Mouse (Mus musculus): Measurements from ENCODE around the gene Adck1. TPM values are rescaled to one million over a fixed set of nuclear protein-coding genes. Genes with fewer than 3 reads are reported as not detected.

The Adck1 gene
- polyA plus RNA-seq, 1 experiment from 2014 or later = 28.6 TPM

GRCm38 (mm10) chr12:88405113-88405512 lies 44.8 kb downstream of the Adck1 start:
- DNase-seq = peak; percentile 85
- peaks cover 3% of the 10 kb centered on the region; the same call in 1 of the 2 replicates for H3K4me1 ChIP-seq (ENCODE audit: control insufficient read depth, insufficient read depth, low read length)
- H3K4me3 ChIP-seq (replicated peaks; ENCODE audit: low read depth, low read length) = no peak overlapping the region
- no peaks in the 10 kb centered on the region for H3K27me3 ChIP-seq (ENCODE audit: control insufficient read depth, insufficient read depth, low read length)
- ATAC-seq (ENCODE audit: low FRiP score, low TSS enrichment) = peak; percentile 54
- no peak overlapping the region for H3K27ac ChIP-seq (replicated peaks; ENCODE audit: low read depth, low read length)
- WGBS = 38% methylated on average over 2 of the region's 2 CpGs
- no peak overlapping the region for H3K9ac ChIP-seq (replicated peaks; ENCODE audit: low read length)
- H3K4me2 ChIP-seq (ENCODE audit: low read length) = no peak overlapping the region
- H3K9me3 ChIP-seq (ENCODE audit: control insufficient read depth, low read length) = no peaks in the 10 kb centered on the region
- peaks cover 5% of the 10 kb centered on the region for H3K36me3 ChIP-seq (ENCODE audit: control insufficient read depth, insufficient read depth, low read length)

- ATAC-seq (ENCODE audit: low FRiP score, low TSS enrichment) (no peak), DNase-seq (no peak)
- Histone ChIP-seq H3K4me1 (ENCODE audit: control insufficient read depth, insufficient read depth, low read length) (peaks cover 3% of the 10 kb centered on the region; the same call in 1 of the 2 replicates), H3K9ac (replicated peaks; ENCODE audit: low read length) (no peak overlapping the region), H3K4me2 (ENCODE audit: low read length) (no peak overlapping the region), H3K9me3 (ENCODE audit: control insufficient read depth, low read length) (no peaks in the 10 kb centered on the region), H3K27me3 (ENCODE audit: control insufficient read depth, insufficient read depth, low read length) (no peaks in the 10 kb centered on the region), H3K27ac (replicated peaks; ENCODE audit: low read depth, low read length) (no peak overlapping the region), H3K4me3 (replicated peaks; ENCODE audit: low read depth, low read length) (no peak overlapping the region), H3K36me3 (ENCODE audit: control insufficient read depth, insufficient read depth, low read length) (peaks cover 3% of the 10 kb centered on the region)
- WGBS = 96% methylated on average over 4 of the region's 4 CpGs
Observed at GRCm38 (mm10) chr12:88407996-88408322, 47.6 kb downstream of the Adck1 start.

- Histone ChIP-seq H3K9me3 (ENCODE audit: control insufficient read depth, low read length) (no peaks in the 10 kb centered on the region), H3K9ac (replicated peaks; ENCODE audit: low read length) (no peak overlapping the region), H3K36me3 (ENCODE audit: control insufficient read depth, insufficient read depth, low read length) (peaks cover 3% of the 10 kb centered on the region), H3K4me1 (ENCODE audit: control insufficient read depth, insufficient read depth, low read length) (peaks cover 3% of the 10 kb centered on the region; the same call in 1 of the 2 replicates), H3K27me3 (ENCODE audit: control insufficient read depth, insufficient read depth, low read length) (no peaks in the 10 kb centered on the region), H3K27ac (replicated peaks; ENCODE audit: low read depth, low read length) (no peak overlapping the region), H3K4me2 (ENCODE audit: low read length) (no peak overlapping the region), H3K4me3 (replicated peaks; ENCODE audit: low read depth, low read length) (no peak overlapping the region)
- DNase-seq (no peak), ATAC-seq (ENCODE audit: low FRiP score, low TSS enrichment) (no peak)
- 58% methylated on average over 11 of the region's 11 CpGs for WGBS
Observed at GRCm38 (mm10) chr12:88408323-88409047, 48.1 kb downstream of the Adck1 start.

DNA sequence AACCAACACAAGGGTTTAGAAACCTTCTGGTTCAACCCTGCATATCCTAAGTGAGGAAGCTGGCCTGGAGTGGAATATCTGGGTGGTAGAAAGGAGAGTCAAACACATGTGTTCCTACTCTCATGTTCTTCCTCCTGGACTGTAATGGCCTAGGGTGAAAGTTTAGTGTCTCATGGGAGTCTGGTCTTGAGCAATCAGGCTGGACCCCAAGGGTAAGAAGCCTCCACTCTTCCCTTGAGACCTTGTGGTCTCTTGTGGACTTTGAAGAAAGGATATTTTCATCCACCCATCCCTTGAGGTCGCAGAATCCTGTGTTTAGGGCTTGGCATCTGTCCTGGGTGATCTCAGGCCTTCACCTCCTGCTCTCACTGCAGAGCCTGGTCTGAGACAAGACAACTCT lies 52.9 kb downstream of the Adck1 start:
- Histone ChIP-seq H3K36me3 (ENCODE audit: control insufficient read depth, insufficient read depth, low read length) (peaks cover 3% of the 10 kb centered on the region), H3K4me3 (replicated peaks; ENCODE audit: low read depth, low read length) (no peak overlapping the region), H3K4me2 (ENCODE audit: low read length) (no peak overlapping the region), H3K4me1 (ENCODE audit: control insufficient read depth, insufficient read depth, low read length) (peaks cover 3% of the 10 kb centered on the region; the same call in 1 of the 2 replicates), H3K27ac (replicated peaks; ENCODE audit: low read depth, low read length) (no peak overlapping the region), H3K9ac (replicated peaks; ENCODE audit: low read length) (no peak overlapping the region), H3K9me3 (ENCODE audit: control insufficient read depth, low read length) (no peaks in the 10 kb centered on the region), H3K27me3 (ENCODE audit: control insufficient read depth, insufficient read depth, low read length) (no peaks in the 10 kb centered on the region)
- 88% methylated on average over 1 of the region's 1 CpGs for WGBS
- ATAC-seq (ENCODE audit: low FRiP score, low TSS enrichment) = no peak
- DNase-seq = no peak

GRCm38 (mm10) chr12:88419912-88420621 lies 59.7 kb downstream of the Adck1 start:
- Histone ChIP-seq H3K36me3 (ENCODE audit: control insufficient read depth, insufficient read depth, low read length) (no peaks in the 10 kb centered on the region; the same call in 1 of the 2 replicates), H3K4me3 (replicated peaks; ENCODE audit: low read depth, low read length) (no peak overlapping the region), H3K9ac (replicated peaks; ENCODE audit: low read length) (no peak overlapping the region), H3K27me3 (ENCODE audit: control insufficient read depth, insufficient read depth, low read length) (no peaks in the 10 kb centered on the region), H3K27ac (replicated peaks; ENCODE audit: low read depth, low read length) (0 out of 2 replicates have a peak overlapping the region, but pooled peaks have one; percentile 6), H3K4me2 (ENCODE audit: low read length) (no peak overlapping the region), H3K4me1 (ENCODE audit: control insufficient read depth, insufficient read depth, low read length) (no peaks in the 10 kb centered on the region), H3K9me3 (ENCODE audit: control insufficient read depth, low read length) (no peaks in the 10 kb centered on the region)
- ATAC-seq (ENCODE audit: low FRiP score, low TSS enrichment) (peak; percentile 12; the same call in 1 of the 2 replicates), DNase-seq (peak; percentile 30)
- 74% methylated on average over 12 of the region's 12 CpGs for WGBS

GRCm38 (mm10) chr12:88426926-88427325 lies 66.6 kb downstream of the Adck1 start:
- 90% methylated on average over 3 of the region's 3 CpGs for WGBS
- H3K9ac ChIP-seq (replicated peaks; ENCODE audit: low read length) = no peak overlapping the region

DNA sequence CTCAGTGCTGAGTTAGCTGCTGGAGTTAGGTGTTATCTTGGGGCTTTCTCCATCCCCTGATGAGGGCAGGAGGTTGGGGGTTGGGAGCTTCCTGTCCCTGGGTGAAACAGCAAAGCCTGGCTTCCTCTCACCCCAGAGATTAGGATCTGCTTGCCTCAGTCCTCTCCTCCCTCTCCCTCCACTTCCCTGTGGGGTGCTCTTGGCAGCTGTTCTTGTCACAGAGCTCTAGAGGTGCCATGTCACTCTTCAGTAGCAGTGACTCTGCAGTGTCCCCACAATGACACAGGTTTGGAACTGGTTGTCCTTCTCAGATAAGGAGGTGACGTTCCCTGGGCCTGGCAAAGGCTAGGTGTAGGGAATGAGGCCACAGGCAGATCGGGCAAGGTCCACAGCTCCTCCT lies 68.4 kb downstream of the Adck1 start:
- no peak overlapping the region for H3K4me3 ChIP-seq (replicated peaks; ENCODE audit: low read depth, low read length)
- no peak overlapping the region for H3K9ac ChIP-seq (replicated peaks; ENCODE audit: low read length)
- H3K4me2 ChIP-seq (ENCODE audit: low read length) = no peak overlapping the region
- no peaks in the 10 kb centered on the region for H3K27me3 ChIP-seq (ENCODE audit: control insufficient read depth, insufficient read depth, low read length)
- H3K4me1 ChIP-seq (ENCODE audit: control insufficient read depth, insufficient read depth, low read length) = no peaks in the 10 kb centered on the region
- no peaks in the 10 kb centered on the region for H3K9me3 ChIP-seq (ENCODE audit: control insufficient read depth, low read length)
- H3K36me3 ChIP-seq (ENCODE audit: control insufficient read depth, insufficient read depth, low read length) = no peaks in the 10 kb centered on the region
- DNase-seq (no peak), ATAC-seq (ENCODE audit: low FRiP score, low TSS enrichment) (no peak)
- 96% methylated on average over 2 of the region's 2 CpGs for WGBS
- H3K27ac ChIP-seq (replicated peaks; ENCODE audit: low read depth, low read length) = no peak overlapping the region

More at GRCm38 (mm10) chr12:88426926-88427325, 66.6 kb downstream of the Adck1 start:
- no peak overlapping the region for H3K4me2 ChIP-seq (ENCODE audit: low read length)
- H3K27ac ChIP-seq (replicated peaks; ENCODE audit: low read depth, low read length) = no peak overlapping the region
- ATAC-seq (ENCODE audit: low FRiP score, low TSS enrichment) (no peak; the same call in 1 of the 2 replicates), DNase-seq (no peak)
- H3K9me3 ChIP-seq (ENCODE audit: control insufficient read depth, low read length) = no peaks in the 10 kb centered on the region
- no peaks in the 10 kb centered on the region for H3K27me3 ChIP-seq (ENCODE audit: control insufficient read depth, insufficient read depth, low read length)
- no peaks in the 10 kb centered on the region for H3K4me1 ChIP-seq (ENCODE audit: control insufficient read depth, insufficient read depth, low read length)
- no peak overlapping the region for H3K4me3 ChIP-seq (replicated peaks; ENCODE audit: low read depth, low read length)
- H3K36me3 ChIP-seq (ENCODE audit: control insufficient read depth, insufficient read depth, low read length) = no peaks in the 10 kb centered on the region

DNA sequence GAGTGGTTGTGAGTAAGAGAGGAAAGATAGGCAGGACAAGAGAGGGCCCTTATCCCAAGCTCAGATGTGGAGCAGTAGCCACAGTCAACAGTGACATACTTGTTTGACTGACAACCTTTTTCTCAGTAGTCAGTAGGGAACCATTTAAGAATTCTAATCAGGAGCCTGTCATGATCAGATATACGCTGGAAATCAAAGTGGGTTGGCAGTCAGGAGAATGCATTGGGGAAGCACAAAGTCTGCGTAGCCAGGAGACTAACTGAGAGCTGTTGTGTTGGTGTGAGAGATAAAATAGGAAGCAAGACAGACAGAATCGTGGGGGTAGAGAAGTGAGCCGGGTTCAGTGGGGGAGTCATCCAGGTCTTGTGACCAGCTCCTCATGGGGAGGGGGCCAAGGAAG lies 71.9 kb downstream of the Adck1 start:
- H3K27me3 ChIP-seq (ENCODE audit: control insufficient read depth, insufficient read depth, low read length) = no peaks in the 10 kb centered on the region
- WGBS = 73% methylated on average over 4 of the region's 4 CpGs
- DNase-seq = no peak
- H3K4me3 ChIP-seq (replicated peaks; ENCODE audit: low read depth, low read length) = no peak overlapping the region
- no peak for ATAC-seq (ENCODE audit: low FRiP score, low TSS enrichment)
- H3K27ac ChIP-seq (replicated peaks; ENCODE audit: low read depth, low read length) = no peak overlapping the region
- H3K4me1 ChIP-seq (ENCODE audit: control insufficient read depth, insufficient read depth, low read length) = no peaks in the 10 kb centered on the region
- no peak overlapping the region for H3K9ac ChIP-seq (replicated peaks; ENCODE audit: low read length)
- H3K9me3 ChIP-seq (ENCODE audit: control insufficient read depth, low read length) = no peaks in the 10 kb centered on the region
- H3K36me3 ChIP-seq (ENCODE audit: control insufficient read depth, insufficient read depth, low read length) = no peaks in the 10 kb centered on the region
- no peak overlapping the region for H3K4me2 ChIP-seq (ENCODE audit: low read length)

- Histone ChIP-seq H3K27ac (replicated peaks; ENCODE audit: low read depth, low read length) (no peak overlapping the region), H3K36me3 (ENCODE audit: control insufficient read depth, insufficient read depth, low read length) (no peaks in the 10 kb centered on the region), H3K9me3 (ENCODE audit: control insufficient read depth, low read length) (no peaks in the 10 kb centered on the region), H3K4me2 (ENCODE audit: low read length) (no peak overlapping the region), H3K4me3 (replicated peaks; ENCODE audit: low read depth, low read length) (no peak overlapping the region), H3K4me1 (ENCODE audit: control insufficient read depth, insufficient read depth, low read length) (no peaks in the 10 kb centered on the region), H3K9ac (replicated peaks; ENCODE audit: low read length) (no peak overlapping the region), H3K27me3 (ENCODE audit: control insufficient read depth, insufficient read depth, low read length) (no peaks in the 10 kb centered on the region)
- no peak for ATAC-seq (ENCODE audit: low FRiP score, low TSS enrichment)
- DNase-seq = no peak
- 96% methylated on average over 7 of the region's 7 CpGs for WGBS
Observed at GRCm38 (mm10) chr12:88433171-88433570, 72.8 kb downstream of the Adck1 start.

Measured in midbrain, embryonic 14.5 days (tissue).